Mouse (Mus musculus): Measurements from ENCODE around the gene Tead3.
"Not testable (repeated sequence)": the region's sequence is repeated elsewhere in the genome, so short reads cannot be mapped to it uniquely, and the experiment has no call there.

Gene Tead3

DNA sequence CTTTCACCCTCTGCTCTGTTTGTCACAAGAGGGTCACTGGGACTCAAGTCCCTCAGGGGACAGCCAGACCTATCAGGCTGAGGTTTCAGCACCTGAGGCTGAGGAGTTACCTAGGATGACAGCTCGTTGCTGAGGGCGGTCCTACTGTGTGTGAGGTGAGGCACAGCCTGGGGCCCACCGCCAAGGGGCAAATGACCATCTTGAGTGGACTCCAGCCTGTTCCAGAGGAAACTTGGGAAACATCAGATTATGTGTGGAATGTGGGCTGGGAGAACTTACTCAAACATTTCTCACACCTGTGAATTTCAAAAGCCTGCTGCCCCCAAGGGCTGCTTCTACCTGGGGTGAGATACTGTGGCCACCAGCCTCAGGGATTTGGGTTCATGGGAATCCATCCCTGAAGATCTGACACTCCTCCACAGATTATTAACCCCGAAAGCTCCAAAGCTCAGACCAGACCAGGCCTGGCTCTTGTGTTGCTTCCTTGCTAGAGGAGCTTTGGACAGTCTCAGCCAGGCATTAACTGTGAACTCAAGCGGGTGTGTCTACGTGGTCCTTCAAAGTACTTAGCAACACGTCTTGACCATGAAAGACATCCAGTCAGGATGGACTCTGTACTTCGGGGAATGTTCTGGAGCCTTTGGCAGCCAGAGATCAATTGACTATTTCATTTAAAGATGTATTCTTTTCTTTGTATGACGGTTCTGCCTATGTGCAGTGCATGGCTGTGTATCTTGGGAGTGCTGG is 10.1 kb upstream of the Tead3 start:
- no peak for DNase-seq (ENCODE audit: low read depth, low spot score)

- DNase-seq (ENCODE audit: low read depth, low spot score) = not testable (repeated sequence)
These were observed 8.1 kb upstream of the Tead3 start for GRCm38 (mm10) chr17:28358576-28359261.

- DNase-seq (ENCODE audit: low read depth, low spot score) = no peak
These were observed 5.3 kb upstream of the Tead3 start for GRCm38 (mm10) chr17:28355871-28356270.

DNA sequence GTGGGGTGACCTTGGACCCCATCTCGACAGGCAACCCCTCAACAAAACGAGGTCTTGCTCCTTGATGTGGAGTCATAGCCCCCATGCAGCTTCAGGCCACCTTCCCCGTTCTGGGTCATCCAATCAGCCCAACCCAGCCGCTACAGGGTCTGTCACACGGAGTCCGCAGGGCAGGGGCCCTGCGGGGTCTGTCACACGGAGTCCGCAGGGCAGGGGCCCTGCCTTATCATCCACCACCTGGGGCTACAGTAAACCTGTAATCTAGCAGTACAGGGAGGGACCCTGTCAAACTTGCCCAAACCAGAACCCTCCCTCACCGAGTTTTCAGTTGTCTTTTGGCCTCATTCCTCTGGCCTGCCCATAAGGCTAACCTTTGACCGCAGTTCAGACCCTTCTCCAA is 1.4 kb upstream of the Tead3 start:
- DNase-seq (ENCODE audit: low read depth, low spot score) = no peak

DNA sequence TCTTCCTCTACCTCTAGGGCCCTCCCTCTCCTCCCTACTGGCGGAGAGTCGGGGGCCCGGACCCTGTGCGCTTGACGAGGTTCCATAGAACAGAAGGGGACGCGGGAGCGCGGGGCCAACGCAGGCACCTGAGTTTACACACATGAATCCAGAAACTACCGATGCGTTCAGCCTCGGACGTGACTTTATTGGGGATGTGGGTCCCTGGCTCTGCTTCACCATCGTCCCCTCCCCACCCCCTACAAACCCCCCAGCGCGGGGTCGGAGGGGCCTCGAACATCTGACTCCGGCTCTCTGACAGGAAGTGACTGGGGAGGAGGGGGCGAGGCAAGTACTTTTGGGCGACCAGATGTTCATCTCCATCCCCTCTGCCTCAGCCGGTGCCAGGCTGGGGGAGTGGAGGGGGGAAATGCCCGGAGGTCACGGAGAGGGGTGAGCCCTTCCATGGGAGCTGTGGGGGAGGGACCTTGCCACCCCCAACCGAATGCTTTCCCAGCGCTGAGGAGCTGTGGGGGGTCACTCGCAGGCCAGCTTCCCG is 805 bp upstream of the Tead3 start:
- no peak for DNase-seq (ENCODE audit: low read depth, low spot score)

GRCm38 (mm10) chr17:28349901-28350465 is 634 bp downstream of the Tead3 start:
- no peak for DNase-seq (ENCODE audit: low read depth, low spot score)

DNA sequence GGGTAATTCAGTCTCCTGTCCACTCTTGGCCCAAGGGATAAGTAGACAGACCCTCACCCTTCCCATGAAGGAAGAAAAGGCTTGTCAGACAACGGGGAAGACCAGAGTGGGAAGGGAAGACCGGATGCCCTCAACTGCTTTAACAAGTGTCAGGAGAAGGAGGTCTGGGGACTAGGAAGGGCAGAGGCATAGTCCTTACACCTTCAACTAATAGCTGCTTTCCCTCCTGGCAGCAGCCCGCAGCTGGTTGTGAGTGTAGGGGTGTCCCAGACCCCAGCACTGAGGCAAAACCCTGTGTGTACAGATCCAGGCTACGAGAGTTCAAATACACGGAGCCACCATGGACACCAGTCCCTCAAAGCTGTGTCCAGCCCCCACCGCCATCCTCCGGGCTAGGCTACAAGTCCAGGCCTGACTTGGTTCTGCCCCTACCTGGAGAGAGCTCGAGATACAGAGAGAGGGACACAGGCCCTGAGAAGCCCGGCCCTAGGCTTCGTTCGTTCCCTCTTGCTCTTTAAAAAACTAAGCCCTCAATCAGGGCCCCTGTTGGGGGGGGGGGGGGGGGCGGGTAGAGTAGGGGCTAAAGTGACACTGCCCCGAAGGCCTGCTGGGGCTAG is 1.2 kb downstream of the Tead3 start:
- no peak for DNase-seq (ENCODE audit: low read depth, low spot score)

DNA sequence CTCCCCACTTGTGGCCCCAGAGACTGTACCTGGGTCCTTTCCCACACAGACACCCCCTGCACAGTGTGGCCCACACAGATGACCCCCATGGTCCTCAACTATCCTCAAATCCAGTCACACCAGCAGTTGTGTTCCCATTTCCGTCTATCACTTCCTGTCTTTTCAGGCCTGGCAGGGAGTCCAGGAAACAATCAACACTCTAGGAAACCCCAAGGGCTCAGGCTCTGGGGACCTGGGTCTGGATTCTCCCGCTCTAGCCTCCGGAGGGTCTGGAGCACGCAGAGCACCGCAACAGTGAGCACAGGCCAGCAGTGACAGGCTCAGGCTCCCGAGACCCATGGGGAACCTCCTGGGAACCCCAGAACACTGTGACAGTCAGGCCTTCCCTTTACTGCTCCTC is 2.4 kb downstream of the Tead3 start:
- DNase-seq (ENCODE audit: low read depth, low spot score) = no peak

GRCm38 (mm10) chr17:28347327-28347726 is 3.3 kb downstream of the Tead3 start:
- DNase-seq (ENCODE audit: low read depth, low spot score) = no peak

GRCm38 (mm10) chr17:28345882-28346281 is 4.7 kb downstream of the Tead3 start:
- no peak for DNase-seq (ENCODE audit: low read depth, low spot score)

GRCm38 (mm10) chr17:28345271-28345721 is 5.3 kb downstream of the Tead3 start:
- no peak for DNase-seq (ENCODE audit: low read depth, low spot score)

DNA sequence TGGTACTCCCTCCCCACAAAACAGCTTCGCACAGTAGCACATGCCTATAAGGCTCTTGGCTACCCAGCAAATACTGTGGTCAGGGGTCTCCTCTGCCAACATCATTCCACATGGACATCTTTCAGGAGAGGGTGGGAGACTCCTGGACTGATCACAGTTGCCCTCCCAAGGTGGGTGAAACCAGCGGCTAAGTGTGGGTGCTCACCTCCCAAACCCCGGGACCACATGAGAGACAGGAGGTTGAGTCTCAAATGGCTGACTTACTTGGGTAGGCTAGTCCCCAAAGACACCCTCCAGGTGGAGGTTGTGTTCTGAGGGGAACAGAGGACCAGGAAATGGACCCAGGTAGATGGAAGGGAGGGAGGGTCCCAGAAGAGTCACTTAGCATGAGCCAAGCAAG is 5.9 kb downstream of the Tead3 start:
- DNase-seq (ENCODE audit: low read depth, low spot score) = no peak

DNA sequence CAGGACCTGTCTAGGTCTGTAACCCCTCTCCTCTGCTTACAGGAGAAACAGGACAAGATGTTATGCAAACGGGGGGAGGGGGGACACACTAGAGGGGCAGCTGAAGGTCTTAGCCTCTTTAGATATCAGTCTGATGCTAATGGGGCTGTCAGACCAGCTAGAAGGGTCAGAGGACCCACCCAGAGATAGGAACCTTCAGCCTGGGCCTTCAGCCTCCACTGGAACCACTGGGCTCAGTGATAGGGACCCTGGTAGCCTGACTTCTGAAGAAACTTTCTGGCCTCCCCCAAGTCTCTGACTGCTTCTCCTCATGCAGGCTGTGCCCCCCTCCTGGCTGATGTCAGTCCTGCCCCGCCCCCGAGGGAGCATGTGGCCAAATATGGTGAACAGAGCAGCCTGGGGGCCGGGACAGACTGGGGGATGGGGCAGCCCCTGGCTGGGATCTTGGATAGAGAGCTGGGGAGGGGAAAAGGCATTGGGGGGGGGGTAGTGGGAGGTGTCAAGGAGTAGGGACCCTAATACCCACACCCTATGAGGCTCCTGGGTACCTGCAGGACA is 6.5 kb downstream of the Tead3 start:
- DNase-seq (ENCODE audit: low read depth, low spot score) = no peak

GRCm38 (mm10) chr17:28341091-28341490 is 9.5 kb downstream of the Tead3 start:
- DNase-seq (ENCODE audit: low read depth, low spot score) = no peak

DNA sequence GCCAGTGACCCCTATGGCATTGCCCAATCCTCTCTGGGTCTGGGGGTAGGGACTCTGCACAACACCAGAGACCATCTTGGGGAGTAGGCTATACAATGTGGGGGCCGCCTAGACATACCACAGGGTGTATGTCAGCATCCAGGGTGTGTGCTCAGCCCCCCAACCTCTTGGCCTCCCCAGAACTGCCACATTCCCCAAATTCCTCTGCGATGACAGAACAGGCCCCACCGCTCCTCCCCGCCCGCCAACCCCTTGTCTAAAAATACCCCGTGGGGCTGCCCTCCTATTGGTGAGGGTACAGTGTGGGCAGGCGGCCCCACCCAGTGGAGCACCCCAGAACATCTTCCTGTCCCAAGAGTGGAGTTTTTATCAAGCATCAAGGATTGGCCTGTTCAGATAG is 10.0 kb downstream of the Tead3 start:
- DNase-seq (ENCODE audit: low read depth, low spot score) = no peak

DNA sequence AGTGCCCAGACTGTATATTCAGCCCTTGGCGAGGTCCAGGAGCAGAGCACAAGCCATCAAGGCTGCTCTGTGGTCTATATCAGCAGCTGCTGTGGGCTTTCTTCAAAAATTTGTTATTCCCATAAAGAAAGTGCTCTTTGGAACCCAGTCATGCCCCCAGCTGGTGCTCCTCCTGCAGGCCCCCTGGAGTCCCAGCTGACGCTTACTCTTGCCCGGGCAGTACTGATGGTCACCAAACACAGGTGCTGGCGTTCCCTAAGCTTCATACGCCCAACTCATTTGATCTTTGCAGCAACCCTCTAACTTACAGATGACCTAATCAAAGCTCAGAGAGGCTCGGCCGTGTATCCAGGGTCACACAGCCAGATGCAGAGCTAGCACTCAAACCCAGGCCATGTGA is 13.1 kb downstream of the Tead3 start:
- no peak for DNase-seq (ENCODE audit: low read depth, low spot score)

DNA sequence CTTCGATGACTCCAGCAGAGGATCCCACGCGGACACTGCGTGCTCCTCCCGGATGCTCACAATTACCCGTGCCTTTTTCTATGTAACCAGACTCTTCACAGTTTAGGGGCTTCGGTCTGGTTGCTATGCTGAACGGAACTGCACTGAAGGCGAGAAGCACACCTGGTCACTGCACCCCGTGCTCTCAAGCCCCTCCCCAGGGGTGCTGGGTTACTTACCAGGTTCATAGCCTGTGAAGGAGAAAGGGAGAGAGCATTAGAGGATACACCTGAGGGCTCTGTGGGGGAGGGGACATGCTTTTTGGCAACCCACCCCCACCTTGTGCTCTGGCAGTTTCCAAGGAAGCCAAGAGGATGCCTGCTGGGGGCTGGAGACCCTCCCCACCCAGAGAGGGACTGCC is 15.3 kb downstream of the Tead3 start:
- no peak for DNase-seq (ENCODE audit: low read depth, low spot score)

- DNase-seq (ENCODE audit: low read depth, low spot score) = no peak
These were observed 17.6 kb downstream of the Tead3 start for GRCm38 (mm10) chr17:28332915-28333546.

DNA sequence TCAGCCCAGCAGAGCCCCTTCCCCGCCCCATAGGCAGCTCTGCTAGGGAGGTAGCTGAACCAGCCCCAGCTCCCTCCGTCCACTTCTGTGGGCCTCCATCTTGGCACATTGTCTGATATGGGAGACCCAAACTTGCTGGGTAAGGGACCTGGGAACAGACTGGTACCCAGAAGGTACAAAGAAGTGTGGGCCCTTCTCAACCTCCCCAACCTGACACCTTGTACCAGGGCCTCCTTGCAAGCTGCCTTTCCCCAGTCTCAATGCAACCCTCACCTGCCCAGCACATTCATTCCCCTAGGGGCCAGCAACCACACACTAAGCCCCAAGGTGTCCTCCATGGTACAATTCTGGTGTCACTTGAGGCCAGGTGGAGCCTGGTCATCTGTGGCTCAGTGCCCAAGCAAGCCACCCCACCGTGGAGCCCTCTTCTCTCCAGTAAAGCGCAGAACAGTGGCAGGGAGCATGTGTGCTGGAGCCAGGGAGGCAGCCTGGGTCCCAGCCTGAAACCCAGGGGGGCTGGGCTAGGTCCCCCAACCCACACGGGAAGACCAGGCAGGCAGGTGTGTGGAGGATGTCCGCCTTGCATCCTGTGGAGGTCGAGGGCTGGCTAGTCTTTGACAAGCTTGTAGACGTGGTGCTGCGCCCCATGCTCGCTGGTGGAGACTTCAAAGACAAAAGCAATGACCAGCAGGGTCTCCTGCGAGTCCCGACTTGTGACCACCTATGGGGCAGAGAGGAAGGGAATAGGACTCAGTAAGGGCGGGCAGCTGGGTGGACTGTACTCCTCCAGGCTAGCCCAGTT is 18.3 kb downstream of the Tead3 start:
- DNase-seq (ENCODE audit: low read depth, low spot score) = no peak

DNA sequence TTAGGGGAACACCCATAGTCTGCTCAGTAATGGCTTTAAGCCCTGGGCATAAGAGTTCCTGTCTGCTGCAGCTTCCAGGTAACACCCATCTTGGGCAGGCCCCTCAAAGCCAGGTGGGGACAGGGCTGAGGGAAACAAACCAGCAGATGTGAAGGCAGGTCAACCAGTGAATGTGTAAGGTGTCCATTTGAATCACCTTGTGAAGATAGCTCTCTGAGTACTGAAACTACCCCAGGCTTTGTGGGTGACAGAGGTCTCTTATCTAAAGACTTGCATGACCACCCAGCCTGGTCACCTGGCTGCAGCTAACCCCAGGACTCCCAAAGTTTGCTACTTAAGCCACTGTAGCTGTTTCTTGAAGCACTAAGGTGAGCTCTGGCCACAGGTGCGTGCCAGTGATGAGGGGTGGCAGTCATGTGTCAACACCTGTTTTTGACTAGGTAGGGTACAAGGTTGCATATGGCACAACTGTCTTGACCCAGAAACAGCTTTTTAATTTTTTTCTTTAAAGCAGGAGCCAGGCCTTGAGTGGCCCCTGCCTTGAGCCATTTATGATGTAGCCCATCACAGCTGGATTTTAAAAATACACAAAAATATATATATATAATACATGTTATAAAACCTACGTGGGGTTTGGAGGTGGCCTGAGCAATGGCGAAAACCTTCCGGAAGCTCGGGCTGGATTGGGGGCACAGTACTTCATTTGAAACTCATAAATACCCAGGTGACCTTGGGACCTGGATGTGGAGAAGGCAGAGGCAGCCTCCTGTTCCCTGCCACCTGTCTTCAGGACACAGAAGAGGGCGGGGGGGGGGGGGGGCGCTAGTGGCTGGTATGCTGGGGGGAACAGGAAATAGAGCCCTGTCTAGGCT is 19.1 kb downstream of the Tead3 start:
- no peak for DNase-seq (ENCODE audit: low read depth, low spot score)
